Mouse (Mus musculus): ENCODE measurements around the gene Taok3. TPM values are rescaled to one million over a fixed set of nuclear protein-coding genes. Genes with fewer than 3 reads are reported as not detected.
"Not testable (repeated sequence)": the region's sequence is repeated elsewhere in the genome, so short reads cannot be mapped to it uniquely, and the experiment has no call there.

Gene Taok3
- polyA plus RNA-seq, 1 experiment, result 6.0 TPM

DNA sequence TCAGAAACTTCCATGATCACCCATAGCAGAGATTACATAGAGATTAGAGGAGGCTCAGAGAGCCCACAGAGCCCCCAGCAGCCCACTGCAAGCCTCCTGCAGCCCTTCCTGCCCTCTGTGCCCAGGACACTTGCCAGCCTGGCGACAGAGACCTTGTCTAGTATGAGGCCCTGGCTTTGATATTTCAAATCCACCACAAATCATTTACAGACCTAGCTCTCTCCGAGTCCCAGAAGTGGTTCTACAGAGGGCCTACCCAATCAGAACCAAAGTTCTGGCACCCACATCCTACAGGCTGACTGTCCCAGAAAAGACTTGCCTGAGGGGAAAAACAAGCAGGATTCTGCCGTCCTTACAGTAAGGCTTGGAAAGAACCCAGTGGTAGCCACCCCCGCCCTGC lies 165.3 kb downstream of the Taok3 start:
- H3K27ac ChIP-seq (ENCODE audit: control insufficient read depth, insufficient read depth, low read depth, low read length), result no peak overlapping the region
- H3K27me3 ChIP-seq (ENCODE audit: control insufficient read depth, insufficient read depth, low read length), result no peaks in the 10 kb centered on the region
- no peak overlapping the region for H3K4me3 ChIP-seq (ENCODE audit: control insufficient read depth, low read depth, low read length)
- peaks cover 19% of the 10 kb centered on the region for H3K4me1 ChIP-seq (ENCODE audit: control insufficient read depth, insufficient read depth, low read length)
- TF ChIP-seq CTCF (IDR thresholded peaks at IDR 0.05; ENCODE audit: control insufficient read depth, insufficient read depth, insufficient replicate concordance, low read depth, low read length) (no peak), POLR2A (IDR thresholded peaks at IDR 0.05; ENCODE audit: control insufficient read depth, low read depth, low read length) (no peak)
- peaks cover 2% of the 10 kb centered on the region for H3K36me3 ChIP-seq (ENCODE audit: control insufficient read depth, insufficient read depth, low read length)

DNA sequence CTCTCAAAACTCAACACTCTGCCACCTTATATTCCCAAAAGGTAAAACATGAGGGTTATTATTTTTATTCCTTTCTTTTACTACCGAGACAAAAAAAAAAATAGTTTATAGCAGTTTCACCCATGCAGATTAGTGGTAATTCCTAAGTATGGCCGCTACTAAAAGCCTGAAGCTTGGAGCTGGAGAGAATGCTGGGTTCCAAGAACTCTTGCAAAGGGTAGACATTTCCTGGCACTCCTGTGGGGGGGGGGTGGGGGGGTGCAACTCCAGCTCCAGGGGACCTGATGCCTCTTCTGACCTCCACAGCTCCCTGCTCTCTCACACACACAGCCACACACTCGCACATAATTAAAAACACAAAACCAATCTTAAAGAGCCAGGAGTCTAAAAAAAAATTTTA lies 166.4 kb downstream of the Taok3 start:
- Histone ChIP-seq H3K4me1 (ENCODE audit: control insufficient read depth, insufficient read depth, low read length) (peaks cover 19% of the 10 kb centered on the region), H3K27ac (ENCODE audit: control insufficient read depth, insufficient read depth, low read depth, low read length) (peak overlapping the region; percentile 99), H3K4me3 (ENCODE audit: control insufficient read depth, low read depth, low read length) (peak overlapping the region; percentile 99), H3K27me3 (ENCODE audit: control insufficient read depth, insufficient read depth, low read length) (no peaks in the 10 kb centered on the region), H3K36me3 (ENCODE audit: control insufficient read depth, insufficient read depth, low read length) (peaks cover 2% of the 10 kb centered on the region)
- no peak for TF ChIP-seq CTCF (IDR thresholded peaks at IDR 0.05; ENCODE audit: control insufficient read depth, insufficient read depth, insufficient replicate concordance, low read depth, low read length)
- no peak for TF ChIP-seq POLR2A (IDR thresholded peaks at IDR 0.05; ENCODE audit: control insufficient read depth, low read depth, low read length)

DNA sequence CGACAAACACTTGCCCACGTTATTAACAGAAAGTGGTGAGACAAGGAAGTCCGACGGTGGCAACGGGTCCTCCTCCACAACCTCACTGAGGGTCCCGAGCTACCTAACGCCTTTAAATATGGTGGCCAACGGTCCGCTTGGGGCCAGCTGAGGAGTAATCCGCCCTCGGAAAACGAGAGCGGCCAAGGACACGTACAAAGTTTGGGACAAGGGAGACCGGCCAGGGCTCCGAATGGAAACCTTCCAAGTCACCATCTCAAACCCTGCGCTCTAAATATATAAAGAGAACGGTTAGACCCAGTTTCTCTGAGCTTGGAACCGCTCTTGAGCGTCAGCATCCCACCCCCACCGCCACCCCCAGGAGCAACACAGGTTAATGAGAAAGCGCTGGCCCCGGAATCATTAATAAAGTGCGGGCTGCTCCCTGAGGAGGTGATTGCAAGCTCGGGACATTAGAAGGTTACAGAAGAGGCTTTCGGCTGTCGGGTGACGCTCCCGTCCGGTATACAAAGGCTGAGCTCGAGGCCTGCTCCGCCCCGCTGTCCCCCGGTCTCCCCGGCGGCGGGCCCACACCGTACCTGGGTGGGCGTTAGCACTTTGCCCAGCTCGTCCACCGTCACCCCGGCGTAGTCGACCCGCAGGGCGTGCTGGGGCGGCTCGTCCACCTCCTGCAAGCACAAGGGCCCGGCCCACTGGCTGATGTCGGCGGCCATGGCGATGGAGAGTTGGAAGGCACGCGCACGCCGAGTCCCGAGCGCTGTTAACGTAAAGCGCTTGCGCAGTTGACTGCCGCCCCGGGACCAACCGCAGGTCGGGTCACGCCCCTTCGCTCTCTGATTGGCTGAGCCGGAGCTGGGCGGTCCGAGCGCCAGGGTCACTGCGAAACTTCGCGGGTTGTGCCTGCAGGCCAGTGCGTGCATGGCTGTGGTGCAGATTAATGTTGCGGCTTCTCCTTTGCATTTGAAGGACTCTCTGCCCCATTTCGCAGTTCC lies 167.2 kb downstream of the Taok3 start, which contains the start of gene Pebp1:
TSS of gene Pebp1 (minus strand) at position 795 of the 992 bp plus-strand sequence.
- Histone ChIP-seq H3K27me3 (ENCODE audit: control insufficient read depth, insufficient read depth, low read length) (no peaks in the 10 kb centered on the region), H3K4me3 (ENCODE audit: control insufficient read depth, low read depth, low read length) (peak within 1 kb of the TSS; percentile 99), H3K27ac (ENCODE audit: control insufficient read depth, insufficient read depth, low read depth, low read length) (peak within 1 kb of the TSS; percentile 99), H3K36me3 (ENCODE audit: control insufficient read depth, insufficient read depth, low read length) (peaks cover 2% of the 10 kb centered on the region), H3K4me1 (ENCODE audit: control insufficient read depth, insufficient read depth, low read length) (peaks cover 19% of the 10 kb centered on the region)
- TF ChIP-seq POLR2A (IDR thresholded peaks at IDR 0.05; ENCODE audit: control insufficient read depth, low read depth, low read length) (peak; percentile 45; the same call in 1 of the 2 replicates), CTCF (IDR thresholded peaks at IDR 0.05; ENCODE audit: control insufficient read depth, insufficient read depth, insufficient replicate concordance, low read depth, low read length) (no peak)

DNA sequence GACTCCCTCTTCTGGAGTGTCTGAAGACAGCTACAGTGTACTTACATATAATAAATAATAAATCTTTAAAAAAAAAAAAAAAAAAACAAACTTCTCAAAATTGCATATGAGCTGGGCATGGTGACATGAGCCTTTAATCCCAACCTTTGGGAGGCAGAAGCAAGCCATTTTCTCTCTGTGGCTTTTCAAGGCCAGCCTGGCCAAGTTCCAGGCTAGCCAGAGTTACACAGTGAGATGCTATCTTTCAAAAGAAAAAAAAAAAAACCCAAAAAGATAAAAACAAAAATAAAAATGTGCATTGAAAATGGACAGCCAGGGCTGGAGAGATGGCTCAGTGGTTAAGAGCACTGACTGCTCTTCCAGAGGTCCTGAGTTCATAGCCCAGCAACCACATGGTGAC lies 169.7 kb downstream of the Taok3 start:
- H3K4me3 ChIP-seq (ENCODE audit: control insufficient read depth, low read depth, low read length), result no peak overlapping the region

DNA sequence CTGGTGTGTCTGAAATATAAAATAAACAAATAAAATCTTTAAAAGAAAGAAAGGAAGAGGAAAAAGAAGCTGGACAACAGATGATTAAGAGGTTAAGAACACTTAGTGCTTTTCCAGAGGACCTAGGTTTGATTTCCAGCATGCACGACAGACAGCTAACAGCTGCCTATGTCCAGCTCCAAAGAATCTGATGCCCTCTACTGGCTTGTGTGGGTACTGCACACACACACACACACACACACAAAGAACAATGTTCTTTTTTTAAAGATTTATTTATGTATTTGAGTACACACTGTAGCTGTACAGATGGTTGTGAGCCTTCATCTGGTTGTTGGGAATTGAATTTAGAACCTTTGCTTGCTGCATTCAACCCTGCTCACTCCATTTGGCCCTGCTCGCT lies 170.2 kb downstream of the Taok3 start:
- no peaks in the 10 kb centered on the region for H3K27me3 ChIP-seq (ENCODE audit: control insufficient read depth, insufficient read depth, low read length)
- TF ChIP-seq CTCF (IDR thresholded peaks at IDR 0.05; ENCODE audit: control insufficient read depth, insufficient read depth, insufficient replicate concordance, low read depth, low read length) (peak; percentile 34; the same call in 1 of the 2 replicates), POLR2A (IDR thresholded peaks at IDR 0.05; ENCODE audit: control insufficient read depth, low read depth, low read length) (no peak)
- no peaks in the 10 kb centered on the region; the same call in 1 of the 2 replicates for H3K36me3 ChIP-seq (ENCODE audit: control insufficient read depth, insufficient read depth, low read length)

More for the DNA sequence above, 169.7 kb downstream of the Taok3 start:
- Histone ChIP-seq H3K4me1 (ENCODE audit: control insufficient read depth, insufficient read depth, low read length) (peaks cover 19% of the 10 kb centered on the region), H3K27ac (ENCODE audit: control insufficient read depth, insufficient read depth, low read depth, low read length) (no peak overlapping the region), H3K36me3 (ENCODE audit: control insufficient read depth, insufficient read depth, low read length) (no peaks in the 10 kb centered on the region; the same call in none of the 2 replicates), H3K27me3 (ENCODE audit: control insufficient read depth, insufficient read depth, low read length) (no peaks in the 10 kb centered on the region)
- TF ChIP-seq CTCF (IDR thresholded peaks at IDR 0.05; ENCODE audit: control insufficient read depth, insufficient read depth, insufficient replicate concordance, low read depth, low read length), result no peak
- TF ChIP-seq POLR2A (IDR thresholded peaks at IDR 0.05; ENCODE audit: control insufficient read depth, low read depth, low read length), result no peak

DNA sequence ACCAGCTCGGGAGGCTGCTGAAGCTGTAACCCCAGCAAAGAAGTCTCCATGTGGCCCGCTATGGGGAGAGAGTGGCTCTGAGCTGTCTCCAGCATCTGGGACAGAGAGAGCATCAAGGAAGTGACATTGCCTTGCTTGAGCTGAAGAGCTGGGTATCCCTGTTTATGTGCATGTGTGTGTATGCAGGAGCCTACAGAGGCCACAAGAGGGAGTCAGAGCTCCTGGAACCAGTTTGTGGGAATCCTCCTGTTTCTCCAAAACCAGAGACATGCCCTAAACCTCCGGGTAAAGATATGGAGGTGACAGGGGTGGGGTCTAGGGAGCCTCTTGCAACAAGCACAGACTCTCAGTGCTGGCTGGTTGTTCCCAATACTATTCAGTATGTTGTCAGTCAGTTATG lies 171.4 kb downstream of the Taok3 start:
- H3K27me3 ChIP-seq (ENCODE audit: control insufficient read depth, insufficient read depth, low read length), result no peaks in the 10 kb centered on the region
- peaks cover 14% of the 10 kb centered on the region for H3K4me1 ChIP-seq (ENCODE audit: control insufficient read depth, insufficient read depth, low read length)
- no peaks in the 10 kb centered on the region; the same call in 1 of the 2 replicates for H3K36me3 ChIP-seq (ENCODE audit: control insufficient read depth, insufficient read depth, low read length)
- H3K4me3 ChIP-seq (ENCODE audit: control insufficient read depth, low read depth, low read length), result no peak overlapping the region
- TF ChIP-seq POLR2A (IDR thresholded peaks at IDR 0.05; ENCODE audit: control insufficient read depth, low read depth, low read length) (no peak), CTCF (IDR thresholded peaks at IDR 0.05; ENCODE audit: control insufficient read depth, insufficient read depth, insufficient replicate concordance, low read depth, low read length) (no peak)
- no peak overlapping the region for H3K27ac ChIP-seq (ENCODE audit: control insufficient read depth, insufficient read depth, low read depth, low read length)

More for the DNA sequence above, 170.2 kb downstream of the Taok3 start:
- Histone ChIP-seq H3K4me3 (ENCODE audit: control insufficient read depth, low read depth, low read length) (no peak overlapping the region), H3K27ac (ENCODE audit: control insufficient read depth, insufficient read depth, low read depth, low read length) (no peak overlapping the region), H3K4me1 (ENCODE audit: control insufficient read depth, insufficient read depth, low read length) (peaks cover 17% of the 10 kb centered on the region)

DNA sequence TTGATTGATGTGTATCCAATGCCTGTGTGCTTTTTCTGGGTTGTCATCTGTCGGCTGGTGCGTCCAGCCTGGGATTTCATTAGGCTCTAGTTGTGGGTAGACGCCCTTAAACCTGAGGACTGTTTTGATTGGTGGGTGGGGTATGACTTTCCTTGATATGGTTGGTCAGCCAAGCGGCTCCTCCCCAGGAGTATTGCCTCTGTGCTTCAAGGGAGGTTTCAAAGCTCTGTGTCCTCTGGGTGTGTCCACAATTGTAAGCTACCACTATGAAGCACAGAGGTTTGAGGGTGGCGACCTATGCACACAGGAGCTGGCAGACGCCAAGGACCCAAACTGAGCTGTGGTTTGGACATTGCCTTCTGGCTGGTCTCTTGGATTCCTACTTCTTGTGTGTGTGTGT lies 172.6 kb downstream of the Taok3 start:
- Histone ChIP-seq H3K4me3 (ENCODE audit: control insufficient read depth, low read depth, low read length) (no peak overlapping the region), H3K4me1 (ENCODE audit: control insufficient read depth, insufficient read depth, low read length) (peaks cover 11% of the 10 kb centered on the region), H3K27me3 (ENCODE audit: control insufficient read depth, insufficient read depth, low read length) (no peaks in the 10 kb centered on the region), H3K27ac (ENCODE audit: control insufficient read depth, insufficient read depth, low read depth, low read length) (no peak overlapping the region), H3K36me3 (ENCODE audit: control insufficient read depth, insufficient read depth, low read length) (no peaks in the 10 kb centered on the region)
- TF ChIP-seq POLR2A (IDR thresholded peaks at IDR 0.05; ENCODE audit: control insufficient read depth, low read depth, low read length), result no peak
- TF ChIP-seq CTCF (IDR thresholded peaks at IDR 0.05; ENCODE audit: control insufficient read depth, insufficient read depth, insufficient replicate concordance, low read depth, low read length), result no peak

DNA sequence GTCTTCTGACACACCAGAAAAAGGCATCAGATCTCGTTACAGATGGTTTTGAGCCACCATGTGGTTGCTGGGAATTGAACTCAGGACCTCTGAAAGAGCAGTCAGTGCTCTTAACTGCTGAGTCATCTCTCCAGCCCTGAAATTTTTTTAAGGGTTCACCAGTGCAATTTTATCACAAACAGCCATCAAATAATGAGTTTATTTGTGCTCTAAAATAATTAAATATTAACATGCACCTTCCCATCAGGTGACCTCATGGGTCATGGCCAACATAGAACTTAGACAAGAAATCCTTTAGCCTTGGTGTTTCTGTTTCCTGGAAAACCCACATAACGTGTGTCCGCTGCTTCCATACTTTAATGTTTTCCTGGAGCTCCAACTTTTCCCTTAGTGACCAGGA lies 173.8 kb downstream of the Taok3 start:
- not testable (repeated sequence) for H3K4me3 ChIP-seq (ENCODE audit: control insufficient read depth, low read depth, low read length); H3K27ac ChIP-seq (ENCODE audit: control insufficient read depth, insufficient read depth, low read depth, low read length); H3K27me3 ChIP-seq (ENCODE audit: control insufficient read depth, insufficient read depth, low read length); H3K36me3 ChIP-seq (ENCODE audit: control insufficient read depth, insufficient read depth, low read length); H3K4me1 ChIP-seq (ENCODE audit: control insufficient read depth, insufficient read depth, low read length)
